Comparison of ENCODE assay signal across 9 mouse cellular contexts in genomic region chr5:24919155-24919554, GRCm38 (mm10).
DNase-seq lines count a peak whose midpoint lies in the region; ATAC-seq lines count a peak whose summit lies in the region.
"Had no signal": no experiment of that assay in that cellular context is flagged by ENCODE, and none has a peak within 500 bp of the region (broad histone marks: within the 10 kb centered on the region; RNA-seq: fewer than 3 reads in every experiment).

No protein-coding gene starts in this region.

- H3K27me3 ChIP-seq in hindbrain, embryonic 16.5 days (replicated peaks; ENCODE audit: control insufficient read depth, insufficient read depth, low read length): no peaks in the 10 kb centered on the region
- H3K27me3 ChIP-seq in hindbrain, embryonic 11.5 days (ENCODE audit: control insufficient read depth, insufficient read depth, low read length): no peaks in the 10 kb centered on the region
- H3K27me3 ChIP-seq in neural tube, embryonic 13.5 days: no peaks in the 10 kb centered on the region
- H3K27me3 ChIP-seq in intestine, embryonic 16.5 days (replicated peaks; ENCODE audit: control insufficient read depth, insufficient read depth, low read length): no peaks in the 10 kb centered on the region
- H3K27me3 ChIP-seq in neural tube, embryonic 15.5 days (replicated peaks): no peaks in the 10 kb centered on the region

- no peak for DNase-seq in hindbrain, embryonic 11.5 days (ENCODE audit: low spot score)
- DNase-seq in neural tube, embryonic 10.5 days (ENCODE audit: extremely low spot score, low spot score): no peak
- DNase-seq in cerebellum, adult 18-20 months: no peak
- DNase-seq: layer of hippocampus, postnatal 36 days; thymus, postnatal 36 days had no signal

- ATAC-seq in hindbrain, embryonic 16.5 days: peak; percentile 67
- no peak for ATAC-seq in hindbrain, embryonic 11.5 days (ENCODE audit: low FRiP score)
- ATAC-seq in neural tube, embryonic 13.5 days (ENCODE audit: low read depth): peak; percentile 40; the same call in 1 of the 2 replicates
- ATAC-seq in intestine, embryonic 16.5 days: peak; percentile 56
- ATAC-seq in neural tube, embryonic 15.5 days (ENCODE audit: low FRiP score): peak; percentile 45; the same call in 1 of the 2 replicates

- no peak overlapping the region for H3K4me3 ChIP-seq in hindbrain, embryonic 16.5 days (ENCODE audit: low read length)
- no peak overlapping the region for H3K4me3 ChIP-seq in hindbrain, embryonic 11.5 days (ENCODE audit: low read depth, low read length)
- H3K4me3 ChIP-seq in neural tube, embryonic 13.5 days: no peak overlapping the region
- H3K4me3 ChIP-seq in intestine, embryonic 16.5 days (ENCODE audit: low read length): no peak overlapping the region
- no peak overlapping the region for H3K4me3 ChIP-seq in neural tube, embryonic 15.5 days (replicated peaks)

- H3K4me1 ChIP-seq in hindbrain, embryonic 16.5 days (ENCODE audit: control insufficient read depth, insufficient read depth, low read depth, low read length): no peaks in the 10 kb centered on the region; the same call in 1 of the 2 replicates
- H3K4me1 ChIP-seq in hindbrain, embryonic 11.5 days (replicated peaks; ENCODE audit: control insufficient read depth, insufficient read depth, low read length): no peaks in the 10 kb centered on the region
- H3K4me1 ChIP-seq in neural tube, embryonic 13.5 days (replicated peaks): no peaks in the 10 kb centered on the region
- H3K4me1 ChIP-seq in intestine, embryonic 16.5 days (ENCODE audit: control insufficient read depth, insufficient read depth, low read length): no peaks in the 10 kb centered on the region
- 0 out of 2 replicates have a peak, but pooled peaks cover 2% of the 10 kb centered on the region for H3K4me1 ChIP-seq in neural tube, embryonic 15.5 days

- no peaks in the 10 kb centered on the region for H3K36me3 ChIP-seq in hindbrain, embryonic 16.5 days (ENCODE audit: control insufficient read depth, insufficient read depth, low read length)
- H3K36me3 ChIP-seq in hindbrain, embryonic 11.5 days (ENCODE audit: control insufficient read depth, insufficient read depth, low read length): no peaks in the 10 kb centered on the region
- no peaks in the 10 kb centered on the region for H3K36me3 ChIP-seq in neural tube, embryonic 13.5 days
- no peaks in the 10 kb centered on the region for H3K36me3 ChIP-seq in intestine, embryonic 16.5 days (ENCODE audit: control insufficient read depth, insufficient read depth, low read length)
- H3K36me3 ChIP-seq in neural tube, embryonic 15.5 days: no peaks in the 10 kb centered on the region

- no peaks in the 10 kb centered on the region for H3K9me3 ChIP-seq in hindbrain, embryonic 16.5 days (ENCODE audit: control insufficient read depth, low read length)
- no peaks in the 10 kb centered on the region for H3K9me3 ChIP-seq in hindbrain, embryonic 11.5 days (ENCODE audit: control insufficient read depth, low read length)
- no peaks in the 10 kb centered on the region for H3K9me3 ChIP-seq in neural tube, embryonic 13.5 days
- no peaks in the 10 kb centered on the region for H3K9me3 ChIP-seq in intestine, embryonic 16.5 days (ENCODE audit: control insufficient read depth, low read length)
- no peaks in the 10 kb centered on the region for H3K9me3 ChIP-seq in neural tube, embryonic 15.5 days (replicated peaks)

- no peak overlapping the region for H3K4me2 ChIP-seq in hindbrain, embryonic 16.5 days (ENCODE audit: low read length)
- H3K4me2 ChIP-seq in hindbrain, embryonic 11.5 days (replicated peaks; ENCODE audit: low read depth, low read length): no peak overlapping the region
- H3K4me2 ChIP-seq in neural tube, embryonic 13.5 days: no peak overlapping the region
- H3K4me2 ChIP-seq in intestine, embryonic 16.5 days (ENCODE audit: low read depth, low read length): no peak overlapping the region
- H3K4me2 ChIP-seq in neural tube, embryonic 15.5 days: no peak overlapping the region

- no peak overlapping the region for H3K27ac ChIP-seq in hindbrain, embryonic 16.5 days (ENCODE audit: low read depth, low read length)
- no peak overlapping the region for H3K27ac ChIP-seq in hindbrain, embryonic 11.5 days (ENCODE audit: low read depth, low read length)
- no peak overlapping the region for H3K27ac ChIP-seq in neural tube, embryonic 13.5 days (replicated peaks)
- H3K27ac ChIP-seq in intestine, embryonic 16.5 days (ENCODE audit: low read length): no peak overlapping the region
- no peak overlapping the region for H3K27ac ChIP-seq in neural tube, embryonic 15.5 days (replicated peaks)

- H3K9ac ChIP-seq in hindbrain, embryonic 16.5 days (ENCODE audit: low read depth, low read length): no peak overlapping the region
- H3K9ac ChIP-seq in hindbrain, embryonic 11.5 days (ENCODE audit: low read depth, low read length): no peak overlapping the region
- H3K9ac ChIP-seq in neural tube, embryonic 13.5 days: no peak overlapping the region
- H3K9ac ChIP-seq in intestine, embryonic 16.5 days (ENCODE audit: low read depth, low read length): no peak overlapping the region
- H3K9ac ChIP-seq in neural tube, embryonic 15.5 days (replicated peaks): no peak overlapping the region

- WGBS in hindbrain, embryonic 16.5 days: 88% methylated on average over 1 of the region's 1 CpGs
- 85% methylated on average over 1 of the region's 1 CpGs for WGBS in hindbrain, embryonic 11.5 days
- WGBS in neural tube, embryonic 13.5 days: 81% methylated on average over 1 of the region's 1 CpGs
- WGBS in intestine, embryonic 16.5 days: 75% methylated on average over 1 of the region's 1 CpGs
- WGBS in neural tube, embryonic 15.5 days: 93% methylated on average over 1 of the region's 1 CpGs
